Mouse (Mus musculus) E14TG2a.4 (cell line): ENCODE measurements around the gene Mkks.

Source experiments
- CTCF ChIP-seq: conservative IDR thresholded peaks from 2 replicates; pipeline ENCODE4 v1.5.1; 2014; ENCODE audit warnings: low read length
- NANOG ChIP-seq: IDR thresholded peaks from 2 replicates; pipeline ENCODE4 v1.6.1; 2014; ENCODE audit warnings: borderline replicate concordance, low read length, mixed read lengths
- POU5F1 ChIP-seq: IDR thresholded peaks from 2 replicates; pipeline ENCODE4 v1.6.1; 2014; ENCODE audit warnings: low read length, borderline replicate concordance

- TF ChIP-seq CTCF (no peak), NANOG (no peak), POU5F1 (no peak)
Observed at GRCm38 (mm10) chr2:136913021-136913420, 21.8 kb upstream of the Mkks start.
